Mouse (Mus musculus) erythroblast, embryonic 14.5 days (primary cell): Measurements from ENCODE around the gene Pid1.

ENCODE experiments used
- GATA1 ChIP-seq: IDR thresholded peaks from 2 replicates; pipeline ENCODE4 v1.6.1; 2012; ENCODE audit warnings: low read length, inconsistent platforms, mixed read lengths
- TAL1 ChIP-seq: IDR thresholded peaks from 3 replicates; pipeline ENCODE4 v1.6.1; 2012; ENCODE audit warnings: low read length, inconsistent platforms, mixed read lengths

GRCm38 (mm10) chr1:84002630-84003029 lies 361.4 kb downstream of the Pid1 start:
- TF ChIP-seq TAL1 (no peak), GATA1 (no peak)
